Mouse (Mus musculus) gastrocnemius, postnatal 10 days (tissue): ENCODE measurements around the gene Plekhd1. TPM values are rescaled to one million over a fixed set of nuclear protein-coding genes. Genes with fewer than 3 reads are reported as not detected.

Experiments
- DNase-seq: peaks from one replicate; pipeline ENCODE4 v3.0.0; 2021; ENCODE audit warnings: mixed read lengths
- total RNA-seq, 2 experiments: library from RNA; stranded (reverse); gene quantifications; 2 replicates each; pipeline ENCODE4 v1.2.3; 2021

Plekhd1 gene
- total RNA-seq, 2 experiments from 2014 or later: 0.21 to 0.43 TPM

GRCm38 (mm10) chr12:80757751-80758558, 65.6 kb downstream of the Plekhd1 start:
- peak; percentile 77 for DNase-seq

- DNase-seq: peak; percentile 51
Observed at GRCm38 (mm10) chr12:80758559-80759386, 66.4 kb downstream of the Plekhd1 start.

DNA sequence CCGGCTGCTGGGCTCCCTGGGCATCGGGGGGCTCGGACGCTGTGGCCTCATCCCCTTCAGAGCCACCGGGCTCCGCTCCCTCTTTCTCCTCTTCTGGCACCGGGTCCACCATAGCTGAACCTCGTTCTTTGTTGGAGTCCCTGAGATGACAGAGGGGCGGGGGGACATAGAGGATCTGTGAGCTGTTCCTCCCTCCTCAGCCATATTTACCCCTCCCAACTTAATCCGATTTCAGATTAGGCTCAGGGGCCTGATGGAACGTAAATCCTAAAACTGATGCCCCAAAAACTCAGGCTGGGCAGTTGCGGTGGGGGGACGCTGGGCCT, 67.0 kb downstream of the Plekhd1 start:
- DNase-seq: no peak

DNA sequence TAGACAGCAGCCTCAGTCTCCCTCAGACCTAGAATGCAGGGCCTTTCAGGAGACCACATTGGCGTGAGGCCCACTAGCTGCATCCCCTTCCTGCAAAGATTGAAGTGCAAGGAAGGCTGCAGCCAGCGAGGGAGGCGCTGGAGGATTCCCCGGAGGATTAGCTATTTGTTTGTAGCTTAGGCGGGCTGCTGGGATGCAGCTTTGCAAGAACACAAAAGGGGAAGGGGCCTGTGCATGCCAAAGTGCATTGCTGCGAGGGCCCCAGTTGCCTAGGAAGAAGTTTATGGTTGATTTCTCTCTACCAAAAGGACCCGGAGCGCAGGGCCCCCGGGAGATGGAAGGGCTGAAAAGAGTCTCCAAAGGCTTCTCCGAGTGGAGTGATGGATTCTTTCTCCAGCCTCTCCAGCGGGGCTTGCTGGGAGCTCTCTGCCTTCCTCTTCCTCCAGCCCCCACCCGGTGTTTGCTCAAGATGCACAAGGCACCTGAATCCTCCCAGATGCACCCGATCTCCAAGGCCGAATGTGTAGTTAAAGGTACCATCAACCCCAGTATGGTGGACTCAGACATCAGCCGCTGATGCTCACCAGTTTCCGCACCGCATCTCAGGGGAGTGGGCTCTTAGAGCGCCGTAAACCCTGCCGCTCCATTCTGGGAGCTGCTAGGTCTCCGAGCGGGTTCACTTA, 67.5 kb downstream of the Plekhd1 start:
- no peak for DNase-seq

DNA sequence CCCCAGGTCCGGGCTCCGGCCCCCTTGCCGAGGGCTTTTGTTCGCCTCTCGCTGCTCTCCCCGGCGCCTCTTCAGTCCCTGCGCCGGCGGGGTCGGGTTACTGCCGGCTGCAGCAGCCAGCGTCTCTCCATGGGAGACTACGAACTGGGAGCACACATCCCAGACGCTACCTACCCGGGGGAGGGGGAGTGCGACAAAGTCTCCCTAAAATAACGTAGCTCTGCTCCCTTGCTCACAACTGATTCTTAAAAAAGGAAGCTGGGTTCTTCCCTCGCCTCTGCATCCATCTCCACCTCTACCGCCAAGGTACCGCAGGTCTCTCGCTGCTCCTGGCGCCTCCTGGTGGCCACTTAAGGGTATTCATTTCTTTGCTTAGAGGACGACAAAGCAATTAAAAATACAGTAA, 68.0 kb downstream of the Plekhd1 start, which contains the start of gene Ccdc177:
Gene Ccdc177, minus strand, starts transcription at position 292 of the 406 bp plus-strand sequence.
- DNase-seq: peak; percentile 81

GRCm38 (mm10) chr12:80762982-80763381, 70.6 kb downstream of the Plekhd1 start:
- DNase-seq: no peak

GRCm38 (mm10) chr12:80764116-80764515, 71.7 kb downstream of the Plekhd1 start:
- DNase-seq: no peak

GRCm38 (mm10) chr12:80769697-80770096, 77.3 kb downstream of the Plekhd1 start:
- peak; percentile 87 for DNase-seq

Other genes starting within 250 kb of the Plekhd1 start
- 10 to 100 TPM; 29.6 to 43.4 TPM for gene Exd2, start 229.5 kb upstream of the Plekhd1 start, total RNA-seq
- gene Galnt16, start 174.3 kb upstream of the Plekhd1 start, total RNA-seq: 10 to 100 TPM; 15.9 to 20.7 TPM
- gene Slc39a9, start 48.7 kb upstream of the Plekhd1 start, total RNA-seq: 10 to 100 TPM; 11.8 to 14.2 TPM
- 10 to 100 TPM; 36.9 to 44.7 TPM for gene Erh, start 48.2 kb upstream of the Plekhd1 start, total RNA-seq
- gene Ccdc177, start 68.1 kb downstream of the Plekhd1 start, total RNA-seq: under 1 TPM; 0.07 to 0.09 TPM
- gene Susd6, start 97.9 kb downstream of the Plekhd1 start, total RNA-seq: 10 to 100 TPM; 28.6 to 29.2 TPM